ENCODE assay signal across 8 mouse cellular contexts in genomic region chr3:32529303-32529898, GRCm38 (mm10). TPM values are rescaled to one million over a fixed set of nuclear protein-coding genes. Genes with fewer than 3 reads are reported as not detected.
A peak's percentile ranks its signal among the peaks of the same experiment; 100 is the strongest.
DNase-seq lines count a peak whose midpoint lies in the region; ATAC-seq lines count a peak whose summit lies in the region.

Mfn1 (plus strand) TSS chr3:32529465.

- H3K4me2 ChIP-seq in kidney, embryonic 15.5 days: peak within 1 kb of the TSS; percentile 67

- DNase-seq in B cell, adult 2 months: peak; percentile 93 to 95
- peak; percentile 97 for DNase-seq in brain, adult 2 months (ENCODE audit: low read depth, low spot score)
- peak; percentile 98 for DNase-seq in heart, embryonic 10.5 days (ENCODE audit: low spot score)
- DNase-seq in liver: peak; percentile 95
- peak; percentile 92 to 93 for DNase-seq in spleen, postnatal 4 days (ENCODE audit: low spot score in 2 of 2)

- no peaks in the 10 kb centered on the region for H3K4me1 ChIP-seq in heart, embryonic 10.5 days
- 0 out of 2 replicates have a peak, but pooled peaks cover 3% of the 10 kb centered on the region for H3K4me1 ChIP-seq in kidney, embryonic 15.5 days

- H3K9me3 ChIP-seq in heart, embryonic 10.5 days: peaks cover 7% of the 10 kb centered on the region; the same call in 1 of the 2 replicates
- H3K9me3 ChIP-seq in kidney, embryonic 15.5 days (replicated peaks): peaks cover 7% of the 10 kb centered on the region; the same call in 1 of the 2 replicates

- WGBS in heart, embryonic 10.5 days: under 1% methylated on average over 47 of the region's 47 CpGs
- WGBS in kidney, embryonic 15.5 days: under 1% methylated on average over 47 of the region's 47 CpGs

- ATAC-seq in erythroblast, adult 5-6 weeks (replicated peaks; ENCODE audit: low FRiP score, poor library complexity, severe bottlenecking): peak; percentile 100
- ATAC-seq in kidney, embryonic 15.5 days (replicated peaks; ENCODE audit: low FRiP score): peak; percentile 99
- ATAC-seq in monocyte, adult 5-6 weeks (replicated peaks; ENCODE audit: insufficient number of reproducible peaks, low FRiP score, low TSS enrichment, poor library complexity, severe bottlenecking): peak; percentile 98

- H3K9ac ChIP-seq in kidney, embryonic 15.5 days: peak within 1 kb of the TSS; percentile 81

- H3K27ac ChIP-seq in heart, embryonic 10.5 days: peak within 1 kb of the TSS; percentile 93
- peak within 1 kb of the TSS; percentile 81 for H3K27ac ChIP-seq in kidney, embryonic 15.5 days

- H3K4me3 ChIP-seq in heart, embryonic 10.5 days: peak within 1 kb of the TSS; percentile 84
- H3K4me3 ChIP-seq in kidney, embryonic 15.5 days (replicated peaks): peak within 1 kb of the TSS; percentile 96

- no peaks in the 10 kb centered on the region for H3K27me3 ChIP-seq in heart, embryonic 10.5 days (ENCODE audit: insufficient read depth, poor library complexity, severe bottlenecking)
- no peaks in the 10 kb centered on the region for H3K27me3 ChIP-seq in kidney, embryonic 15.5 days

- peaks cover 33% of the 10 kb centered on the region for H3K36me3 ChIP-seq in heart, embryonic 10.5 days
- H3K36me3 ChIP-seq in kidney, embryonic 15.5 days: peaks cover 34% of the 10 kb centered on the region

RNA-seq across cellular contexts. Expression of gene Mfn1, which starts in this region (rescaled TPM):
- 6.7 and 28.6 TPM in 2 replicates for total RNA-seq in erythroblast, adult 5-6 weeks (2015; ENCODE audit: low replicate concordance)
- total RNA-seq in erythroblast, adult 5-6 weeks (2017; ENCODE audit: low replicate concordance): 37.8 and 40.3 TPM in 2 replicates
- 45.6 and 65.3 TPM in 2 replicates for polyA plus RNA-seq in heart, embryonic 10.5 days (2016; fragmentation: Nextera tagmentation; extraction: Ambion mirVana)
- 32.3 and 33.4 TPM in 2 replicates for polyA plus RNA-seq in kidney, embryonic 15.5 days (2015; fragmentation: Nextera tagmentation; extraction: Ambion mirVana)
- total RNA-seq in monocyte, adult 5-6 weeks (2017): 19.1 to 84.2 TPM (median 54.6 TPM) in 3 replicates

Comparison
In these comparisons a context has a peak if more than half of its experiments do, and no peak if none do; other contexts are left out.
1. Peak in every context shown above with its lines: DNase-seq, ATAC-seq, H3K4me3 ChIP-seq and H3K27ac ChIP-seq.